Mouse (Mus musculus): ENCODE data around the gene Col6a1. TPM values are rescaled to one million over a fixed set of nuclear protein-coding genes. Genes with fewer than 3 reads are reported as not detected.
A peak's percentile ranks its signal among the peaks of the same experiment; 100 is the strongest.

Gene Col6a1
- polyA plus RNA-seq, 1 experiment = 218 TPM

- Histone ChIP-seq H3K4me1 (ENCODE audit: control insufficient read depth, insufficient read depth, low read length) (no peaks in the 10 kb centered on the region; the same call in 1 of the 2 replicates), H3K4me3 (replicated peaks; ENCODE audit: extremely low read depth, low read depth, low read length) (no peak overlapping the region)
- TF ChIP-seq CTCF (IDR thresholded peaks at IDR 0.05; ENCODE audit: insufficient read depth, low read length) (no peak), POLR2A (IDR thresholded peaks at IDR 0.05; ENCODE audit: borderline replicate concordance, extremely low read depth, low read depth, low read length) (no peak)
- no peak for DNase-seq
- 83% methylated on average over 4 of the region's 4 CpGs for WGBS
Measured at GRCm38 (mm10) chr10:76726866-76727265, 898 bp upstream of the Col6a1 start.

GRCm38 (mm10) chr10:76725097-76725496 lies 871 bp downstream of the Col6a1 start:
- peak overlapping the region; percentile 64 for H3K4me3 ChIP-seq (replicated peaks; ENCODE audit: extremely low read depth, low read depth, low read length)
- no peaks in the 10 kb centered on the region; the same call in 1 of the 2 replicates for H3K4me1 ChIP-seq (ENCODE audit: control insufficient read depth, insufficient read depth, low read length)
- TF ChIP-seq POLR2A (IDR thresholded peaks at IDR 0.05; ENCODE audit: borderline replicate concordance, extremely low read depth, low read depth, low read length) (no peak), CTCF (IDR thresholded peaks at IDR 0.05; ENCODE audit: insufficient read depth, low read length) (no peak)
- DNase-seq = peak; percentile 3
- 60% methylated on average over 2 of the region's 2 CpGs for WGBS

GRCm38 (mm10) chr10:76724231-76724736 lies 1.7 kb downstream of the Col6a1 start:
- peak overlapping the region; percentile 19 for H3K4me3 ChIP-seq (replicated peaks; ENCODE audit: extremely low read depth, low read depth, low read length)
- no peaks in the 10 kb centered on the region; the same call in 1 of the 2 replicates for H3K4me1 ChIP-seq (ENCODE audit: control insufficient read depth, insufficient read depth, low read length)
- TF ChIP-seq CTCF (IDR thresholded peaks at IDR 0.05; ENCODE audit: insufficient read depth, low read length) = no peak
- no peak for TF ChIP-seq POLR2A (IDR thresholded peaks at IDR 0.05; ENCODE audit: borderline replicate concordance, extremely low read depth, low read depth, low read length)
- DNase-seq = peak; percentile 4
- WGBS = 26% methylated on average over 5 of the region's 5 CpGs

- WGBS = 82% methylated on average over 18 of the region's 18 CpGs
- no peak overlapping the region for H3K4me3 ChIP-seq (replicated peaks; ENCODE audit: extremely low read depth, low read depth, low read length)
- TF ChIP-seq POLR2A (IDR thresholded peaks at IDR 0.05; ENCODE audit: borderline replicate concordance, extremely low read depth, low read depth, low read length) (no peak), CTCF (IDR thresholded peaks at IDR 0.05; ENCODE audit: insufficient read depth, low read length) (no peak)
- no peaks in the 10 kb centered on the region for H3K4me1 ChIP-seq (ENCODE audit: control insufficient read depth, insufficient read depth, low read length)
- no peak for DNase-seq
Measured at GRCm38 (mm10) chr10:76722751-76723450, 3.1 kb downstream of the Col6a1 start.

- no peak for TF ChIP-seq POLR2A (IDR thresholded peaks at IDR 0.05; ENCODE audit: borderline replicate concordance, extremely low read depth, low read depth, low read length)
- TF ChIP-seq CTCF (IDR thresholded peaks at IDR 0.05; ENCODE audit: insufficient read depth, low read length) = no peak
- H3K4me1 ChIP-seq (ENCODE audit: control insufficient read depth, insufficient read depth, low read length) = no peaks in the 10 kb centered on the region
- no peak overlapping the region for H3K4me3 ChIP-seq (replicated peaks; ENCODE audit: extremely low read depth, low read depth, low read length)
- 90% methylated on average over 6 of the region's 6 CpGs for WGBS
- no peak for DNase-seq
Measured at GRCm38 (mm10) chr10:76721746-76722145, 4.2 kb downstream of the Col6a1 start.

GRCm38 (mm10) chr10:76721216-76721615 lies 4.8 kb downstream of the Col6a1 start:
- TF ChIP-seq CTCF (IDR thresholded peaks at IDR 0.05; ENCODE audit: insufficient read depth, low read length) (no peak), POLR2A (IDR thresholded peaks at IDR 0.05; ENCODE audit: borderline replicate concordance, extremely low read depth, low read depth, low read length) (no peak)
- Histone ChIP-seq H3K4me3 (replicated peaks; ENCODE audit: extremely low read depth, low read depth, low read length) (no peak overlapping the region), H3K4me1 (ENCODE audit: control insufficient read depth, insufficient read depth, low read length) (no peaks in the 10 kb centered on the region)
- 76% methylated on average over 11 of the region's 11 CpGs for WGBS
- no peak for DNase-seq

- no peak for DNase-seq
- WGBS = 88% methylated on average over 4 of the region's 4 CpGs
- Histone ChIP-seq H3K4me1 (ENCODE audit: control insufficient read depth, insufficient read depth, low read length) (no peaks in the 10 kb centered on the region), H3K4me3 (replicated peaks; ENCODE audit: extremely low read depth, low read depth, low read length) (no peak overlapping the region)
- TF ChIP-seq CTCF (IDR thresholded peaks at IDR 0.05; ENCODE audit: insufficient read depth, low read length) = no peak
- no peak for TF ChIP-seq POLR2A (IDR thresholded peaks at IDR 0.05; ENCODE audit: borderline replicate concordance, extremely low read depth, low read depth, low read length)
Measured at GRCm38 (mm10) chr10:76717631-76718030, 8.3 kb downstream of the Col6a1 start.

- no peaks in the 10 kb centered on the region for H3K4me1 ChIP-seq (ENCODE audit: control insufficient read depth, insufficient read depth, low read length)
- WGBS = 89% methylated on average over 7 of the region's 7 CpGs
- no peak overlapping the region for H3K4me3 ChIP-seq (replicated peaks; ENCODE audit: extremely low read depth, low read depth, low read length)
- TF ChIP-seq POLR2A (IDR thresholded peaks at IDR 0.05; ENCODE audit: borderline replicate concordance, extremely low read depth, low read depth, low read length) = no peak
- no peak for TF ChIP-seq CTCF (IDR thresholded peaks at IDR 0.05; ENCODE audit: insufficient read depth, low read length)
- no peak for DNase-seq
Measured at GRCm38 (mm10) chr10:76717026-76717425, 8.9 kb downstream of the Col6a1 start.

GRCm38 (mm10) chr10:76714303-76714702 lies 11.7 kb downstream of the Col6a1 start:
- Histone ChIP-seq H3K4me1 (ENCODE audit: control insufficient read depth, insufficient read depth, low read length) (no peaks in the 10 kb centered on the region), H3K4me3 (replicated peaks; ENCODE audit: extremely low read depth, low read depth, low read length) (no peak overlapping the region)
- no peak for DNase-seq
- 77% methylated on average over 7 of the region's 7 CpGs for WGBS
- no peak for TF ChIP-seq POLR2A (IDR thresholded peaks at IDR 0.05; ENCODE audit: borderline replicate concordance, extremely low read depth, low read depth, low read length)
- no peak for TF ChIP-seq CTCF (IDR thresholded peaks at IDR 0.05; ENCODE audit: insufficient read depth, low read length)

GRCm38 (mm10) chr10:76712500-76712899 lies 13.5 kb downstream of the Col6a1 start:
- no peaks in the 10 kb centered on the region for H3K4me1 ChIP-seq (ENCODE audit: control insufficient read depth, insufficient read depth, low read length)
- no peak overlapping the region for H3K4me3 ChIP-seq (replicated peaks; ENCODE audit: extremely low read depth, low read depth, low read length)
- TF ChIP-seq POLR2A (IDR thresholded peaks at IDR 0.05; ENCODE audit: borderline replicate concordance, extremely low read depth, low read depth, low read length) (no peak), CTCF (IDR thresholded peaks at IDR 0.05; ENCODE audit: insufficient read depth, low read length) (no peak)
- no peak for DNase-seq
- 76% methylated on average over 3 of the region's 3 CpGs for WGBS

All from lung, adult 2 months (tissue).